Mouse (Mus musculus) E14TG2a.4 (cell line): ENCODE measurements at regions not wholly inside any gene's neighbourhood (a gene's known extent, or its start where the extent isn't known, plus 50 kb on each side); places are given as distances from the start of the nearest gene placed in this dataset.

Experiments
- CTCF ChIP-seq: conservative IDR thresholded peaks from 2 replicates; pipeline ENCODE4 v1.5.1; 2014; ENCODE audit warnings: low read length
- POU5F1 ChIP-seq: IDR thresholded peaks from 2 replicates; pipeline ENCODE4 v1.6.1; 2014; ENCODE audit warnings: low read length, borderline replicate concordance

GRCm38 (mm10) chr6:52091445-52091844 lies 66.7 kb downstream of the Hoxa1 start:
- no peak for TF ChIP-seq CTCF
- TF ChIP-seq POU5F1 = no peak
